Mouse (Mus musculus): ENCODE results near the gene Utp6. TPM values are rescaled to one million over a fixed set of nuclear protein-coding genes. Genes with fewer than 3 reads are reported as not detected.

The Utp6 gene
- polyA plus RNA-seq, 1 experiment from 2014 or later, result 49.7 TPM

DNA sequence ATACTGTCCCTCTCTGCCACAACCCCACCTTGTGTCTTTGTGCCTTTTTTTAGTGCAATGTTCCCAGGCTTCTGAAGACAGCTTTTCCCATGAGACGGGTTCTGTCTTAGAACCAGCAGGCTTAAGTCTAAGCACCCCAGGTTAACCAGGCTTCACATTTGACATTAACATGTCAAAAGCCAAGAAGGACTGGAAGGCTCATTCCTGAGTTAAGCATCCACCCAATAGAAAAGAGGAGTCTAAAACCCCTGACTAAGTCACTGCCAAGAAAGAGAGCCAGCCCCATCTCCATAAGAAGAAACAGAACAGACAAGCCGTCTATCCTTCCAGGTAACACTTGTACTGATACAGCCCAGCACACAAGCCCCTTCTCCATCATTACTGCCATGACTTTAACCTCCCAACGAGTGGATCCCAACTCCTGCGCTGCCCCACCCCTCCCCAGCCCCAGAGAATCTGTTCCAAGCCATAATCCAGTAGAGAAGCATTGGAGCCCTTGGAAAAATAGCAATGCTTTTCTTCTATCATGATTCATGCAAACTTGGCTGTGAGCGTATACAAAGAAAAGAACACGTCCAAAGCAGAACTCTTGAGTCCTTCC is 59.2 kb downstream of the Utp6 start:
- ChIA-PET POLR2A (no interaction called here), CTCF (interaction anchor here (1.2 kb wide), 1 partner anchor 9 kb away, joined by 4 read pairs; no protein-coding TSS in a partner anchor)
- TF ChIP-seq CTCF (IDR thresholded peaks at IDR 0.05), result no peak
- H3K27me3 ChIP-seq, result no peaks in the 10 kb centered on the region
- in situ Hi-C loops (cut with MboI; ENCODE audit: low pct_unique_long_range_greater_than_20kb), result no loop called here
- DNase-seq (ENCODE audit: low read depth, low spot score), result no peak
- ATAC-seq, result no peak

DNA sequence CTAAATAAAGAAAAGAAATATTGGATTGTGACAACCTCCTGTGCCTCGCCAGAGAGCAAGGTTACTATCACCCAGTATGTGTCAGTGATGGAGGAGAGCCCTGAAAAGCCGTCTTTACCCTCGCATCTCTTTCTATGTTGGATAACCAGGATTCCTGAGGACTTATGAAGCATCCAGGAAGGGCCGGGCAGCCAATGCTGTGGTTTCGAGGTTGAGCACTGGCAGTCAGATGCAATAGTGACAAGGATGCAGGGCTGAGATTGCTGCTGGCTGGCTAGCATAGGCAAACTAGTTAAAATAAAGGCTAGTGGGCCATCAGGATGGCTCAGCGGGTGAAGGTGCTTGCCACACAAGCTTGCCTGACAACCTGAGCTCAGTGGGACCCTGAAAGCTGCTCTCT is 61.0 kb downstream of the Utp6 start:
- in situ Hi-C loops (cut with MboI; ENCODE audit: low pct_unique_long_range_greater_than_20kb), result no loop called here
- DNase-seq (ENCODE audit: low read depth, low spot score) (no peak), ATAC-seq (no peak)
- POLR2A ChIA-PET, result interaction anchor here (0.6 kb wide), 1 partner anchor 37 kb away, joined by 5 read pairs; no protein-coding TSS in a partner anchor
- no peaks in the 10 kb centered on the region for H3K27me3 ChIP-seq
- CTCF ChIA-PET, result interaction anchor here (1.0 kb wide), 1 partner anchor 11 kb away, joined by 3 read pairs; no protein-coding TSS in a partner anchor
- no peak for TF ChIP-seq CTCF (IDR thresholded peaks at IDR 0.05)

- ChIA-PET POLR2A (no interaction called here), CTCF (interaction anchor here (1.7 kb wide), 1 partner anchor 28 kb away, joined by 9 read pairs; no protein-coding TSS in a partner anchor)
- ATAC-seq (no peak), DNase-seq (ENCODE audit: low read depth, low spot score) (no peak)
- no peak for TF ChIP-seq CTCF (IDR thresholded peaks at IDR 0.05)
- in situ Hi-C loops (cut with MboI; ENCODE audit: low pct_unique_long_range_greater_than_20kb), result no loop called here
- H3K27me3 ChIP-seq, result no peaks in the 10 kb centered on the region
Observed at GRCm38 (mm10) chr11:79892259-79892658, 69.9 kb downstream of the Utp6 start.

GRCm38 (mm10) chr11:79890822-79891221 is 71.4 kb downstream of the Utp6 start:
- ATAC-seq (no peak), DNase-seq (ENCODE audit: low read depth, low spot score) (no peak)
- in situ Hi-C loops (cut with MboI; ENCODE audit: low pct_unique_long_range_greater_than_20kb), result no loop called here
- CTCF ChIA-PET, result interaction anchor here (1.4 to 1.7 kb wide), 2 partner anchors 10 to 30 kb away, joined by 3 to 9 read pairs; no protein-coding TSS in a partner anchor
- POLR2A ChIA-PET, result no interaction called here
- no peaks in the 10 kb centered on the region for H3K27me3 ChIP-seq
- no peak for TF ChIP-seq CTCF (IDR thresholded peaks at IDR 0.05)

DNA sequence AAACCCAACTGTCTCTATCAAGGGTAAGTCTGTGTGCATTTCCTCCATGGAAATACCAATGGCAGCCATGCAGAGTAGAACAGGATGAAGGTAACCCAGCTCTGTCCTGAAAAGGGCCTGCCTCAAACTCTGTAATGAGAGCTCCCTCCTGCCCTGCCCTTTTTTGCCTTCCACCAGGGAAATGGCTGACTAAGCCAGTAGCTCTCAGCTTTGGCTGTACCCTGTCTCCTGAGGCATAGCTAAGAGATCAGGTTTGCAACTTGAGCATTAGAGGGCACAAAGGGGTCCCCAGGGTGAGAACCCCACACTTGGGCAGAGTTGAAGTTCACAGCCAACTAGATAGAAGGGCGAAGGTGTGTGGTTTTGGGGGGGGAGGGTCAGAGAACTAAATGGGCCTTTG is 75.2 kb downstream of the Utp6 start:
- ATAC-seq (no peak), DNase-seq (ENCODE audit: low read depth, low spot score) (no peak)
- ChIA-PET POLR2A (no interaction called here), CTCF (interaction anchor here (1.1 to 1.7 kb wide), 2 partner anchors 20 to 240 kb away, joined by 3 to 5 read pairs; no protein-coding TSS in a partner anchor)
- in situ Hi-C loops (cut with MboI; ENCODE audit: low pct_unique_long_range_greater_than_20kb), result no loop called here
- no peaks in the 10 kb centered on the region for H3K27me3 ChIP-seq
- TF ChIP-seq CTCF (IDR thresholded peaks at IDR 0.05), result no peak

DNA sequence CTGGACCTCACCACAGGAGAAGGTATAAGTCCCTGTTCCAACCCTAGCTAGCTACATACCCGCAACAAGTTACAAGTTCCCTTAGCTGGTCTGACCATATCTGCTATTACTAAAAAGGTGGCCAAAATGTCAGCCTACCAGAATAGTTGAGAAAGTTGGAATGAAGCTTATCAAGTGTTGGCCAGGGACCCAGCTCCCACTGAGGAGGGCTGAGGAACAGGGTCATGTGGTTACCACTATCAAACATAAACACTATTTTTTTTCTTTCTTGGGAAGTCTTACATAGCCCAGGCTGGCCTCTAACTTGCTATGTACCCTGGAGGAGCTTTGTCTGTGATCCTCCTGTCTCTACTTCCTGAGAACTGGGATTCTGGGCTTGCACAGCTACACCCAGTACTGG is 75.8 kb downstream of the Utp6 start:
- H3K27me3 ChIP-seq, result no peaks in the 10 kb centered on the region
- DNase-seq (ENCODE audit: low read depth, low spot score) (no peak), ATAC-seq (no peak)
- in situ Hi-C loops (cut with MboI; ENCODE audit: low pct_unique_long_range_greater_than_20kb), result no loop called here
- ChIA-PET CTCF (interaction anchor here (1.1 to 1.7 kb wide), 2 partner anchors 20 to 239 kb away, joined by 3 to 5 read pairs; no protein-coding TSS in a partner anchor), POLR2A (no interaction called here)
- no peak for TF ChIP-seq CTCF (IDR thresholded peaks at IDR 0.05)

DNA sequence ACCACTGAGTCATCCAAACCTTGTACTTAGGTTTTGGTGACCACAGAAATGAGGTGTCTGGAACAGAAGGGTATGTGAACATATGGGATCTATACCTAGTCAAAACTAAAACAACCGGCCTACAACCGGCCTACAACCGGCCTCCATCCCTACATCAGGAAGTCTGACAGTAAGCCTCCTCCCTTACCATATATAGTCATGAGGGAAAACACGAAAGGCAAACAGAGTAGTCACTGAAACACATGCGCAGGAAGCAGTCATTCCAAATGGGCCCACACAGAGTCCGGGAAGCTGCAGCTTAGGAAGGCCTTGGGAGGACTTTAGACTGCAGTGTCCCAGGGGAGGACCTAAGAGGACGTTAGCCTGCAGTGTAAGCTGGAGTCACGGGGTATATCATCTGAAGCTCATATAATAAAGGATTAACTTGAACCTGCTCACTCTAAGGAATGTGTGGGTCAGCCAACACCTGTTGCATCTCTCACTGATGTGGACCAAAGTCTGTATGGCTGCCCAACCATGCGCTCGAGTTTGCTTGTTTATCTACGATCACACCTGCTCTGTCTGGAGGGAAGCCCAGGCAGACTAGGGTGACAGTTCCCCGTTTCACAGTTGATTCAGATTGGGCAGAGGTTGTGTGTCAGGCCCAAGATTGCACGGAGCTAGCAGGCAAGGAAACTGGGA is 76.3 kb downstream of the Utp6 start:
- POLR2A ChIA-PET, result no interaction called here
- no peak for ATAC-seq
- in situ Hi-C loops (cut with MboI; ENCODE audit: low pct_unique_long_range_greater_than_20kb), result no loop called here
- DNase-seq (ENCODE audit: low read depth, low spot score), result no peak
- no peaks in the 10 kb centered on the region for H3K27me3 ChIP-seq
- TF ChIP-seq CTCF (IDR thresholded peaks at IDR 0.05), result no peak
- CTCF ChIA-PET, result interaction anchor here (1.1 to 1.7 kb wide), 2 partner anchors 21 to 239 kb away, joined by 3 to 5 read pairs; no protein-coding TSS in a partner anchor

- ATAC-seq, result no peak
- CTCF ChIA-PET, result interaction anchor here (0.9 kb wide), 1 partner anchor 35 kb away, joined by 3 read pairs; no protein-coding TSS in a partner anchor
- H3K27me3 ChIP-seq, result no peaks in the 10 kb centered on the region
- TF ChIP-seq CTCF (IDR thresholded peaks at IDR 0.05), result no peak
- in situ Hi-C loops (cut with MboI; ENCODE audit: low pct_unique_long_range_greater_than_20kb), result no loop called here
- POLR2A ChIA-PET, result no interaction called here
- no peak for DNase-seq (ENCODE audit: low read depth, low spot score)
Observed at GRCm38 (mm10) chr11:79884784-79885183, 77.4 kb downstream of the Utp6 start.

Other genes with a start within 250 kb of the Utp6 start
- 53.9 TPM for gene Suz12, start 30.7 kb upstream of the Utp6 start, polyA plus RNA-seq (2021)
- gene Crlf3, start 118.6 kb upstream of the Utp6 start, polyA plus RNA-seq (2021), result 27.9 TPM
- gene Atad5, start 127.0 kb upstream of the Utp6 start, polyA plus RNA-seq (2021), result 4.5 TPM
- 26.0 TPM for gene Tefm, start 179.8 kb upstream of the Utp6 start, polyA plus RNA-seq (2021)
- 0.19 TPM for gene Adap2, start 191.7 kb upstream of the Utp6 start, polyA plus RNA-seq (2021)
- 14.0 TPM for gene Rnf135, start 221.5 kb upstream of the Utp6 start, polyA plus RNA-seq (2021)
- gene Rhot1, start 246.6 kb upstream of the Utp6 start, polyA plus RNA-seq (2021), result 49.4 TPM

Data from Patski (cell line).